Mouse (Mus musculus): ENCODE measurements at regions not wholly inside any gene's neighbourhood (a gene's known extent, or its start where the extent isn't known, plus 50 kb on each side); places are given as distances from the start of the nearest gene placed in this dataset.

DNA sequence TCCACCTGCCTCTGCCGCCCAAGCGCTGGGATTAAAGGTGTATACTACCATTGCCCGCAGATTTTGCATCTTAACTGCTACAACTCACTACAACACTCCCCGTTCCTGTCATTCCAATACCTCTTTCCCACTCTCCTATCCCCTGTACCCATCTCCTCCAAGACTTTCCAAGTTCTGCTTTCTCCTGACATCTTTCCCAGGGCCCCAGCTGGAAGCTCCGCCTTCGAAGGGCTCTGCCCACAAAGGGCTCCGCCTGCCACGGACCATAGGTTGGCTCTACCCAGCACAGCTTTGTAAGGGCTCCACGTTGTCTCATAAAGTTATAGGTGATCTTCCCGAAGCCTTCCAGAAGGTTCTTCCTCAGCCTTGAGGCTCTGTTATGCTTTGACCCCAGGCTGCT, 217.1 kb upstream of the Nfe2l3 start:
- no peak for DNase-seq

DNA sequence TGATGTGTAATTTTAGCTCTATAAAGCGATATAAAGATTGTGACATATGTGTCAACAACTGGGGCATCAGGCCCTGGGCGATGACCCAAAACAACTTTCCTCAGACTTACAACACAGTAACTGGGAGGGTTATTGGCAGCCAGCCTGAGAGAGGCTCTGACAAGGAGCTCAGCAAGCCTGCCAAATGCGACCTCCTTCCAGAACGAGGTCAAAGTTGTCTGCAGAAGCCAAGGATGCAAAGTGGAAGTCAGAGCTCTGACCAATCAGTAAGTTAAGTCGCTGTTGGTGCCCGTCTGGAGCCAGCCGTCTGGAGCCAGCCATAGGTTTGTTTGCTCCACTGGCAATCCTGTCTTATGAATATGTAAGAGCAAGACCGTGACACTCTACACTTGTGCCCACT, 216.0 kb upstream of the Nfe2l3 start:
- DNase-seq = peak; percentile 86 to 92

DNA sequence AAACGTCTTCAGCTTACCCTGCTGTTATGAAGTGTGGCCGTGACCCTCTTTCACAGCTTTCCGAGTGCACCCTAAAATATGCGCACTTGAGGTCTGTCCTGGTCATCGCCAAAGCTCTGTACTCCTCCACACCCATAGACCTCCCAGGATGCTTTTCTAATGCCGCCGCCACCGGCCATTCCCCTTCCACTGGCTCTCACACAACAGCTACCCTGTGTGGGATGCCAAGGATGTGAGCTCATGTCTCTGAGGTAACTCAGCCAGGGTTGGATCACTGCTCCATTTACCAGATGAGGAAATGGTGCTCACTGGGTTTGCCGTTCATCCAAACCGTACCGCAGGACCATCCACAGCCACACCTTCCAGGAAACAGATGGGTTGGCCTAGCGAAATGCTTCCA, 212.8 kb upstream of the Nfe2l3 start:
- DNase-seq = no peak

DNA sequence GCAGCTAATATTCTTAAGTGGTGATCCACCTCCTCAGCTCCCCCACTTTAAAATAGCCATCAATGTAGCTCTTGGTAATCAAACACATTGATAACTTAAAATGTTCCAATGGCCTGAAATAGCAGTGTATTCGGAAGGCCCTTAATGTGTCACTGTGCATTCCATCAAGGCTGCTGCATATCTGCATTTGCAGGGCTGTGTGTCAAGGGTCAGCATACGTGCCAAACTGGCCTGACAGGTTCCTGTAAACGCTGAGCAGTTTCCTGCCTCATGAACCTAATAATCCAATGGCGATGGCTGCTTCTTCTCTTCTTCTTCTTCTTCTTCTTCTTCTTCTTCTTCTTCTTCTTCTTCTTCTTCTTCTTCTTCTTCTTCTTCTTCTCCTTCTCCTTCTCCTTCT, 211.7 kb upstream of the Nfe2l3 start:
- DNase-seq = no peak

DNA sequence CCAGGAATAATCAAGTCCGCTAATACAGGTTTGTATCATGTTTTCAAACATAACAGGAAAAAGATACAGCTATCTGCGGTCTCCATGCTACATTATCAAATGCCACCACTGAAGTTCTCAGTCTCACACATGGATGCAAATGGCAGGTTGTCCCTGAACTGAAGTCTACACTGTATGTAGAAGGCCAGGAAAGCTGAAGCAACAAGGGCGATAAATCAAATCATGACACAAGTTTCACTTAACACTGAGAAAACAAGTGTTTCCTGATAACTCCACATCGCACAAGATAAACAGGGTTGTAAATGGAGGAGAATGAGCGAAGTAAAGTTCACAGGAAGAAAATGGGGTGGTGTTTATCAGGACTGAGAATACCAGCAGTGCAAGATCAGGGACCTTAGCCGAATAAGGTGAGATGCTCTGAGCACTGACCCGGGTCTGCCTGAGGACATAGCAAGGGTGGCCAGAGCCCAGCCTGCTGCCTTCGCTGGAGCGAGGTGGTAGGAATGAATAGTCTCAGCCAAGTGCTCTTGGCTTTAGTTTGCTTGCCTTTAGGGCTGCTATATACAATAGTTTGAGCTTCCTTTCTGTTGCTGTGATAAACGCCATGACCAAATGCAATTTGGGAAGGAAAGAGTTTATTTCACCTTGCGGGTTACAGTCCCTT, 196.3 kb upstream of the Nfe2l3 start:
- DNase-seq = no peak

DNA sequence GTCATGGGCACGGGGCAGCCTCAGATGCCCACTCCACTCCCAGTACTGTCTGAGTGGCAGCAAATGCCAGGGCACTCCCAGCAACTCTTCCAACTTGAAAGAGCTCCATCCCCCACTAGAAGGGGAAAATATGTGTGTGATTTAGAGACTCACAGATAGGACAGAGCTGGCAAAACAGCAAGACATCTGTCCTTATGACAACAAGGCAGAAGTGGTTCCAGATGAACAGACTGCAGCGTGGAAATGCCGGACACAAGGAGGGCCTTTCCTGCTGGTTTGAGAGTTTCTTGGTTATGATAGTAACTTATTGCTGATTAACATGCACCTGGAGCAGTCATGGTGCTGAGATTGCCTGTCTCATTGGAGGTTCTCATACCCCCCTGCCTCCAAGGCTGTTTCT, 192.4 kb upstream of the Nfe2l3 start:
- DNase-seq = no peak

DNA sequence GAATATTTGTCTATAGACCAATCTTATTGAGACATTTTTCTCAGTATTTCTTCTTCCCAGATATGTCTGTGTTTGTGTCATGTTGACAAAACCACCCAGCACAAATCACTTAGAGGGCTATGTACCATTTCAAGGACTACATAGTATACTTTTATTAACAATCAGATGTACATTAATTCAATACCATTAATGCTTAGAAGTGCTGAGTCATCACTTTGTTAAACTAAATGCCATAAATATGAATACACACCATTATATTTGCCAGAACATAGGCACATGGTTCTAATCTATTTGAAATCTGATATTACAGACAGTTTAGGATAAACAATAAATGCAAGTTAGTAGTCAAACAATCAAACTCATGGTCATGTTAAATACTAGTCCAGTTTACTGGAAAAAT, 182.2 kb upstream of the Nfe2l3 start:
- no peak for DNase-seq

DNA sequence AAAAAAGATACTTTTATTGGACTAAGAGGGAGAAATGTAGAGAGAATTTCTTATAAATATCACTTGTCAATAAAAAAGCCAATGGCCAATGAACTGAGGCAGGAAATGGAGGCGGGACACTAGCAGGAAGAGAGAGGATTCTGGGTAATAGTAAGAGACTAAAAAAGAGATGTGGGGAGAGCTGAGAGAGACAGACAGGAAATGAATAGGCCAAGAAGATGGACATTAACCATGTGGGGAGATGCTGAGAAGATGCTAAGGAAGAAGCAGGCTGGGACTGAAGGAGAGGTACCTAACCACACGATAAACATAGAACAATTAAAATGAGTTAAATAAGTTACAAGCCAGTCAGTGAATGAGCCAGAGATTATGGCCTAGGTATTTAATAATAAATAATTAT, 181.0 kb upstream of the Nfe2l3 start:
- no peak for DNase-seq

DNA sequence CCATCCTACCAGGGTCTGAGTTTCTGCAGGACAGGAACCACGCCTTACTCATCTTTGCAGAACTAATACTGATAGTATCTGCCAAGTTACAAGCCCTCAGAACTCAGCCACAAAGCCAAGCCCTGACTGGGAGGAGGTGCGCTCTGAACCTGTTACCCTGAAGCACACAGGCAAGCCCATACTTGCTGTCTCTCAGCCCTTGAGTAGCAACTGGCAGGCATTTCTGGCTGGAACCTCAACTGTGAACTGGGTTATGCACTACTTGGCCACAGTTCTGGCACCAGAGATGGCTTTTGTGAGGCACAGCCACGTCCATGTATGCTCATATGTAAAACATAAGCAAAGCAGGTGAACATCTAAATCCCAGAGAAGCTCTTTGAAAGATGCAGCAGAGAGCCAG, 179.7 kb upstream of the Nfe2l3 start:
- DNase-seq = no peak

DNA sequence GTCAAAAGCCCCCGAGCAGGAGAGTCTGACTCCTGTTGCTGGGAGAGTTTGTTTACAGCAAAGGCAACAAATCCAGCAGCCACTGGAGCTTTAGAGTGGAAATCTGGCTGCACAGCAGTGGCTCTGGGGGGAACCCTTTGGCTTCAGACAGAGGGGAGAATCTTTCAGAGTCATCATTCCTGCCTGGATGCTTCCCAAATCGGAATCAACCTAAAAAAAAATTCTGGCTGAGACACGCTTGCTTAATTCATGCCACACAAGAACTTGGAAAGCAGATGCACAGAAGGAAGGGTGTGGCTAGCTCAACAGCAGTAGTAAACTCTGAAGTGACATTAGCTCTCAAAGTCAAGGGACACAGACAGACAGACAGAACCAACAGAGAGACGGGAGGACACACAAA, 175.8 kb upstream of the Nfe2l3 start:
- no peak for DNase-seq

DNA sequence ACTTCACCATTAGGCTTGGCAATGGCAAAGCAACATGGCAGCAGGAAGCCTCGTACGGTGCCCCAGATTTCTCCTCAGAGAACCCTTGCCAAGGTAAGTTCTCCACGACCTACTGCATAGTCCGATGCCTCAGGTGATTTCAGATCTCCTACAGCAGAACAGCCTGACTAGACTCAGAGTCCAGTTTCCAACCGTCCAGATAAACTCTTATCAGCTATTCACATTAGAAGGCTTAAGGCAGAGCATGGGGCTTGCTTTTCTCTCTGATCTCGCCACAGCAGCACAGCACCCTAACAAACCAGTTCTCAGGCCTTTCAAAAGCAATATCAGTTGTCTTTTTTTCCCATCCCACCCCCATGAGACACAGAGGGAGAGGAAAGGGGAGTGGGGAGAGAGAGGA, 174.9 kb upstream of the Nfe2l3 start:
- DNase-seq = no peak

DNA sequence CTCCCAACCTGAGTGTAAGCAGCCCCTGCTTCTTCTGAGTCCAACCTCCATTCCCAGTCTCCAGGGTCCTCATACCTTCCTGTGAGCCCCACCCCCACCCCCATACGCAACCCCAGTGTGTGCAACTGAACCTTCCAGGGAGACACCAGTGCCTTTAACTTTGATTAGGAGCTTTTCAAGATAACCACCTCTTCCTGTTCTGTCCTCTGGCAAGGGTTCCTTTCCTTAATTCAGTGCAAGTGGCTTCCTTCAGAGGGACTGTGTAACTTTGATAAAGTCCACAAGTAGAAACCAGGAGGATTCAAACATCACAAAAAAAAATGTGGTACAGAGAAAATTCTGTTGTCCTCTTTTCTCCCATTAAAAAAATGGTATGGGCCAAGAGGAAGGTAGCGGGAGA, 174.2 kb upstream of the Nfe2l3 start:
- no peak for DNase-seq

DNA sequence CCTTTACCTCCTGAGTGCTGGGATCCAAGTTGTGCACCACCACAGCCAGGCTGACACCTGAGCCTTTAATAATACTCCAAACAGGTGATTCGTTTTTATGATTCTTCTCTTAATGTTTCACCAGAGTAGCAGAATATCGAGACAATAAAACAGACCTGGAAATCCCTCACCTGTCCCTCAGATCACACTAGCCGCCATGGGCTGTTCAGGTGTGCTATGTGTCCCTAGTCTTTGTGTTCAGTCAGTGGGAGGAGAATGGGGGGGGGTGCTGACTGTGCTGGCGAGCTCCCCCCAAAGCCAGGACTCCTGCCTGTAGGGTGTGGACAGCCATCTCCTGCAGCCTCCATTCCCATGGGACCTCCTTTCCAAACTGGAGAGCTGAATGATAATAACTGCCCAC, 168.9 kb upstream of the Nfe2l3 start:
- DNase-seq = no peak

DNA sequence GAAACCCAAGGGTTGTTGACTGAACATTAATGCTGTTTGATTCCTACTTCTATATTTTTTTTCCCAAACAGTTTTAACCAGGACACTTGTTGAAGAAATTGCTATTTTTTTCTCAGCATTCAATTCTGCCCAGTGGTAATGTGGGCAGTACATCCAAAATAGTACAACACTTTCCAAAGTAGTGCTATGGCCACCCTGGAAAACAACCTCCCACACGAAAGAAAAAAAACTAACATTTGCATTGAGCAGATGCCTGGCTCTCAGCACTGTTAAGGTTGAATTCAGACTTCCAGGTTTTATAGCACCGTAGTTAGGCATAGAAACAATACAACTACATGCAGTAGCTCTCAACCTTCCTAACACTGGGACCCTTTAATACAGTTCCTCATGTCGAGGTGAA, 167.1 kb upstream of the Nfe2l3 start:
- no peak for DNase-seq

DNA sequence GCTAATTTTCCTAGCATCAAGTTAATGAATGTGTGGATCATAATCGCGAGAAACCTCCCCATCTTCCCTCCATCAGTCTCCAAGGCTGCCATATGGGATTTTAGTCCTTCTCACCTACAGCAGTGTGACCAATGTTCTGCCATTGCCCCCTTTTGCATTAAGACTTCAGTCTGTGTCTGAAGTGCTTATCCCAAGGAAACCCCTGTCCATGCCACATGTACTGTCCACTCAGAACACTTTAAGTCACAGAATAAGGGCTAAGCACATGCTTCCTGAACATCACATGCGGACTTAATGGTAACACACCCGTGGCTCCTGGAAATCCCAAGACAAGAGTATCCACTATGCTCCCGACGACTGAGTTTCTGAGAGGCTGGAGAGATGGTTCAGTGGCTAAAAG, 165.7 kb upstream of the Nfe2l3 start:
- no peak for DNase-seq

DNA sequence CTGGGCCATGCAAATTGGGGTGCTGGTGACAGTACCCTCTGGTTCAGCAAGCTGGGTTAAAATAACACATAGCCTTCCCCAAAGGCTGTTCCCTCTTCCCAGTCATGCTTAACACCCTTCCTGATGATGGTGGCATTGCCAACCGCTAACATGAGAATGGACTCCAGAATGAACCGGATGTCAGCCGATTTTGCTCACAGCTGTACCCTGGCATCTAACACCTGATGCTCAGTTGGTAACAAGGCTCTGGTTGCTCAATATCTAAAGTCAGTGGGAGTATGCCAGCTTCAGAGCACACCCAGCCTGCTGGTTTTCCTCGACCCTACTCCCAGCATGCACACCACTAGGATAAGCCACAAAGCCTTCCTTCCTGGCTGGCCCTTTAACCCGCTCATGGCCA, 164.6 kb upstream of the Nfe2l3 start:
- no peak for DNase-seq

DNA sequence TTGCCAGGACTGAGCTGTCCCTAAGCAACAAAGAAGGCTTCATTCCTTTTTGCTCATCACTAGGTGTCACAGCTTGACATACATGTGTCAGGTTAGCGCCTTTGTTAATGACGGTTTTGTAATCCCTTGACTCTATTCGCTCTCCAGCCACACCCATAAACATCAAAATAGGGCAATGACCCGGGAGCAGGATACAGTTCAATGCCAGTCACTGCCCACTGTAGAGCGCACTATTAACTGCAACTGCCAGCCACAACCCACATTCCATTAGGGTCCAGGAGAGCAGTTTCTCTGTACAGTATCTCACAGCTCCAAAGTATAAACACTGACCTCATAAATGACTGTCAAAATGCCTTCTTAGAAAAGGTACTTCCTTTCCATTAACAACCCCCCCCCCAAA, 163.5 kb upstream of the Nfe2l3 start:
- DNase-seq = no peak

DNA sequence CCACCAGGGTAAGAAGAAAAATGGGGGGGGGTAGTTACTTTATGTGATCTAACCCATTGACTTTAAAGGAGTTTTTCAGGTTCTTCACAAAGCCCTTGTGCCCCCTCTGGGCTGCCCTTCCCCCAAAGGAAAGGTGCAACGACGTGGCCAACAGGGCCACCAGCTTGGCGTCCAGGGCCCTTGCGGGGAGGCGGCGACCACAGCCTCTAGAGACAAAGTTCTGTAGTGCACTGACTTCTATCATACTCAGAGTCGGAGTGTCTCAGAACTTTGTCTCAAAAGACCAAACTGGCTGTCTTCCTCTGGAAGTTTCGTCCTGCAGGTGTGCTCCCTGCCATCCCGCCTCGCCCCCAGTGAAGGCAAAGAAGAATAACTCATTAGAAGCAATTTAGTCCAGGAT, 162.9 kb upstream of the Nfe2l3 start:
- DNase-seq = peak; percentile 2 to 17

DNA sequence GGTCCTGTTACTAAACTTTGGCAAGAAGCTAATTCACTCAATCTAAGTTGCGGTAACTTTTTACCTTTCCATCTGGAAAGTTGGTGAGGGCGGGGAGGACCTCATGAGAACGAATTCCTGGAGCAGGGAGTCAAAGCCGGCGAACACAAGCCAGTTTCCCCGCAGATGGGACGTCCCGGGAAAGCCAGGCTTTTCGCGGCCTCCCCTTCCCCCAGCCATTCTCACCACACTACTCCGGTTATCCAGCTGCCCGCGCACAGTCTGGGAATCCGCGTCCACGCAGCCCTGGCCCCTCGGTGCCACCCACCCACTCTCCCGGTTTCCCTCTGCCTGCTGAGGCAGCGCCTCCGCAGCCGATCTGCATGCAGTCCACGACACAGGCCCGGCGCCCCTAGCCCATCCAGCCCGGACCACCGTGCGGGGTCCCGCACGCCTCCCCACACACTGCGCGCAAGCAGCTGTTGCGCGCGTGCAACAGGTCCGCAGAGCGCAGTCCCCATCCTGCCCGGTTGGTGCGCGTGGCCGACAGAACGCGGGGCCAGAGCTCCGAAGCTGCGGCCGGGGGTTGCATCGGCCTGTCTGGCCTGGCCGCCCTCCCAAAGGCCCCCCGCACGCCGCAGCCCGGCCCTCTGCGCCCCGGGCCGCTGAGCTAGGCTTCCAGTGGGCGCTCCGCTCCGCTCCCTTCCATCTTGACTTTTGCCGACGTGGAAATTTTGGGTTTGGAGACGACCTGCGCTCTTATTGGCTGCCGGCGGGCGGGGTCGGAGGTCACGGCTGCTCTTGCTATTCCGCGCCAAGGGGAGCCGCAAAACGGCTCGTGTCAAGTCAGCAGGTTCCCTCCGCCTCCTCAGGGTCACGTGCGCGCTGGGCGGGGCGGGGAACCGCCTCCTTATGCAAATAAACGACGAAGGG, 162.0 kb upstream of the Nfe2l3 start:
- DNase-seq = peak; percentile 94 to 95

DNA sequence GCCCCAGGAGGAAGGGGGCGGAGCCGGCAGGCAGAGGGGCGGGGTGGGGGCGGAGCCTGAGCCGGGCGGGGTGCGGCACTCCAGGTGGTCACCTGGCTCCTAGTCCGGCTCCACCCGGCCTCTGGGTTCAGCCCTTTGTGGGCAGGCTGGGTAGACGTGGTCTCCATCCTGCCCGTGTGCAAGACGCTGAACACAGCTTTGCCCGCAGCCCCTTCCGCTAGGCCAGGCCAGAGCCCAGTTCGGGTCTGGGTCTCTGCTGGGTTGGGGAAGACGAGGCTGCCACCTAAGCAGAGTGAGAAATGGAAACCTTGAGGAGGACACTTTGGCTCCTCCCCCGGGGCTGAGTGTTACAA, 161.4 kb upstream of the Nfe2l3 start:
- DNase-seq = no peak

DNA sequence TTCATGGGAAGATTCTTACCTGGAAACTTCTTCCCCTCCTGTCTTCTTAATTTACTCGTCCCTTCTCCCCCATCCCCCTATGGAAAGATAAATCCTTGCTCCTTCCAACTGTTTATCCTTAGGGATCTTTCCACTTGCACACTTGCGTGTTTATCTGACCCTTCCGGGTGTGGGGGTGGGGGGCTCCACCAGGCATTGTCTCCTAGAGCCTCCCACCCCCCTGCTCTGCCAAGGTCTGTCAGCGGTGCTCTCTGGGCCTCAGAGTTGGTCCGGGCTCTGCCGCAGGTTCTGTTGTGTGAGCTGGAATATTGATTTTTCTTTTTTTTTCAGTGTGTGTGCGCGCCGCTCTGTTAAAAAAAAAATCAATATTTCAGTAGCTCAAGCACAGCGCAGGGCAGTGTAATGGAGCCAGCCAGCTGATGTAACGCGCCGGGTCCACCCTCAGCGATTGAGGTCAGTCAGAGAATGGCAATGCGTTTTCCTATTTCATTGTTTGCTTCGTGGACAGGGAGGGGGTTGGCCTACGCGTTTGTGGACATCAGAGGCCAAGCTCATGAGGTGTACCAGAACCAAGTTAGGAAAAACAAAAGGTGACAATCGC, 160.2 kb upstream of the Nfe2l3 start:
- no peak for DNase-seq

DNA sequence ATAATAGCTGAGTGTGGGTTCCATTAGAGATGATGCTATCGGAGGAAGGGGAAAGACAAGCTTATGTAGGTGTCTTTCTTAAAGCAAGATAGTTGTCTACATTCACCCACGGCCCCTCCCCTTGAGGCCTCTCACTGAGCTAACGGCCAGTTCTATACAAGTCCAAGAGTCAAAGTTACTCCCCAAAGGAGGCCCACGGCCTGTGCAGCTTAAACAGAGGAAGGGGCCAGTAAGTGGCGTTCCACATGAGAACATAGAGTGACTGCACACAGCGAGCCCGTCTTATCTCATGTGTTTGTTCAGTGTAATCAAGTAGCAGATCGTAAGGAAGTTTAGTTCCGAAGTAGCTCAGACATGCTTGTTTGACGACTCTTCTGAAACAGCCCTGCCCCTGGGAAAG, 153.0 kb upstream of the Nfe2l3 start:
- DNase-seq = no peak

DNA sequence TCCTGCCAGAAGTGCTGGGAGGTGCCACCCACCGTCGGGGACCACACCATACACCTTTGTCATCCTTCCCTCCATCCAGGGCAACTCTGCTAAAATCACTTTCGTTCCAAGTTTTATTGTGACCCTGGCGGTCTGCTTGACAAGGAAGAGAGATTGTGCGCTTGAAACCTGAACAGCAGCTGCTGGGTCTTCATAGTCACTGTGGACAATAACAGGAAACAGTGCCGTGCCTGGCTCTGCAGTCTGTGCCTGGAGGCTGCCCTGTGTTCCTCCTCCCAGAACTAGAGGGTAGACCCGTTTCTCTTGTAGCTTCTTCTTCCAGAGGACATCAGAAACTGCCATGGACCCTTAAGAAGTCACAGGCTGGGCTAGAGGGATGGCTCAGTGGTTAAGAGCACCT, 152.2 kb upstream of the Nfe2l3 start:
- no peak for DNase-seq

All from adrenal gland, postnatal 36 days (tissue).